Mouse (Mus musculus) erythroblast, adult 5-6 weeks (primary cell): Measurements from ENCODE around the gene Memo1. TPM values are rescaled to one million over a fixed set of nuclear protein-coding genes. Genes with fewer than 3 reads are reported as not detected.
A peak's percentile ranks its signal among the peaks of the same experiment; 100 is the strongest.
"Not testable (repeated sequence)": the region's sequence is repeated elsewhere in the genome, so short reads cannot be mapped to it uniquely, and the experiment has no call there.

Source experiments
- ATAC-seq: replicated peaks from 2 replicates; pipeline ENCODE4 v1.8.0; 2016; ENCODE audit warnings: moderate number of reproducible peaks, mild to moderate bottlenecking, moderate TSS enrichment, inconsistent platforms; ENCODE audit not compliant: poor library complexity, low FRiP score, severe bottlenecking
- total RNA-seq, 2 experiments: library from RNA; stranded (forward) in 1 of 2; stranded (reverse) in 1 of 2; fragments of 150-400 nt in 1 of 2; fragments of 200-764, 138-1000 nt in 1 of 2; gene quantifications; 2 replicates each; pipeline versions ENCODE4 v1.2.3 to v1.2.4; 2015 to 2017; ENCODE audit warnings: low replicate concordance in 2 of 2

Memo1 gene
- total RNA-seq, 2 experiments from 2014 or later = 347 to 544 TPM

GRCm38 (mm10) chr17:74267415-74268180 lies 27.7 kb downstream of the Memo1 start:
- peak; percentile 92 for ATAC-seq

DNA sequence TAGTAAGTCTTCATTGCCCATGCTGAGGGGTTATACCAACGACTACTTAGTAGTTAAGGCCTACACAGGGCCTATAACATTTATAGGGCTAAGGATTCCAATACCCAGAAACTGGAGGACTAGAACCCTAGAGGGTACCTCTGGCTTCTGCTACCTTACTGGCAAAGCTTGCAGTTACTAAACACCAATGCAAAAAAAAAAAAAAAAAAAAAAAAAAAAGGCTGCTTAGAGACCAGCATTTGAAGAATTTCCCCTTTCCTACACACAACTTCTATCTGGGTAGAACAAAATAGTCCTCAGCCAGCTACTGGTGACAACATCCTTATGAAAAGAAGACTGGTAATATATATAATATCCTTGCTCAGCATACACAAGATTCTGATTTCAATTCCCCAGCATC lies 29.7 kb downstream of the Memo1 start:
- ATAC-seq = no peak

- ATAC-seq = no peak
Observed at GRCm38 (mm10) chr17:74265156-74265505, 30.2 kb downstream of the Memo1 start.

GRCm38 (mm10) chr17:74264333-74265155 lies 30.8 kb downstream of the Memo1 start:
- no peak for ATAC-seq

GRCm38 (mm10) chr17:74262415-74262814 lies 32.9 kb downstream of the Memo1 start:
- ATAC-seq = no peak

DNA sequence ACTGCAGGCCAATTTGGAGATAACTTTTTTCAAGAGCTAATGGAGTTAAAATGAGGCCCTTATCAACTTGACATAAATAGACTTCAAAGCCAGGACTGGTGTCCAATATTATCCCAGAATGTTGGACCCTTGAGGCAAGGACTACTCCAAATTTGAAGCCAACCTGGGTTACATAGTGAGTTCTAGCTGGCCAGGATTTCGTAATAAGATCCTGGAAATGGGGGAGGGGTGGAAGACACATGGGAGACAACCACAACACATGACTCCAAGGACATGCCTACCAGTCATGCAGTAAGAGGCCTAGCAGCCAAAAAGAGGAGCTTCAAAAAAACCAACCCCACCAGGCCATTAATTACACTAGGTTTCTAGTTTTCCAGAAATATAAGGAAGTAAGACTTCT lies 50.0 kb downstream of the Memo1 start:
- ATAC-seq = no peak

DNA sequence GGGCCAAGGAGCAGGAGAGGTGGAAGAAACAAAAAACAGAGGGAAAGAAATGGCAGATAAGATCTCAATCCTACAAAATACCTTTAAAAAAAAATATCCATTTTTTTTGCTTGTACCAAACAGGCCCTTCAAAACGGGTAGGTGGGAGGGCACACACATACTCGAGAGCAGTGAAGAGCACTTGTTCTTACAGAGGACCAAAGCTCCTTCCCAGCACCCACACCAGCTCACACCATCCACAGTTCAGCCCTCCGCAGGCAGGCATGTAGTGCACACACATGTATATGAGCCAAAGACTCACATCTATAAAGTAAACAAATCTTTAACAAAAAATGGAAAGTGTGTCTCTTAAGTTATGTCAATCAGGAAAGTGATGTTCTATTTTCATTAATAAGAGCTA lies 52.5 kb downstream of the Memo1 start:
- no peak for ATAC-seq

DNA sequence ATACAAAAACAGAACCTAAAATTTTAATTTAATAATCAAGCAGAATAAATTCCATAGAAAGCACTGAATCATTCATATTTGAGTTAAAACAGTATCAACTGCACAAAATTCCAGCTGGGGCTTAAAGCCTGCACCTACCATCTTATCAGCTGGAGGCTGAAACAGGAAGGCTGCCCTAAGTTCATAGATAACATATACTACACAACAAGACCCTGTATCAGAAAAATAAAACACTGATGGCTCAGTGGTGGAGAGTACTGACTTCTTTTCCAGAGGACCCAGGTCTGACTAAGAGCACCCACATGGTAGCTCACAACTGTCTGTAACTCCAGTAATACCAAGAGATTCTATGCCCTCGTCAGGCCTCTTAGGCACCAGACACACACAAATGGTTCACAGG lies 55.0 kb downstream of the Memo1 start:
- ATAC-seq = no peak

DNA sequence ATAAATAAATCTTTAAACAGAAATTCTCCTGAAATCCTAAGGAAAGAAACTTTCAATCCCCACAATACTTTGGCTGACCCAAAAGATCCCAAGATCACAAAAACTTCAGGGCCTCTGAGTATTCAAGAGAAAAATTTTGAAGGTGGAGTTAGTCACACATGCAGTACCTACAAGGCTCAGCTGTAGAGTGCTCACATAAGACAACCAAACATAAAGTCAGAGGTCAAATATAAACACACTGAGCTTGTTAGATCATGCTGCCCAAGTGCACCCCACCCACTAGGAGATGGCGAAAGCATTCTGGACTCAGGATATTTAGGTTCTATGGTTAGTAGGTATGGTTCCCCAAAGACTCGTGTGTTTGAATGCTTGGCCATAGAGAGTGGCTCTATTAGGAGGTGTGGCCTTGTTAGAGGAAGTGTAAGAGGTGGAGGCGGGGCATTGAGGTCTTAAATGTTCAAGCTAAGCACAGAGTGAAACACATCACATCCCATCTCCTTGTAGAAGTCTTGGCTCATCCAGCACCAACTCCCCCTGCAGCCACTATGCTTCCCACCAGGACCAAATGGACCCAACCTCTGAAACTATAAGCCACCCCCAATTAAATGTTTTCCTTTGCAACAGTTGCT lies 67.1 kb downstream of the Memo1 start:
- ATAC-seq = peak; percentile 64

GRCm38 (mm10) chr17:74217304-74217703 lies 78.0 kb downstream of the Memo1 start:
- ATAC-seq = no peak

- not testable (repeated sequence) for ATAC-seq
Observed at GRCm38 (mm10) chr17:74212831-74213524, 82.3 kb downstream of the Memo1 start.

GRCm38 (mm10) chr17:74209143-74209908 lies 86.0 kb downstream of the Memo1 start:
- ATAC-seq = no peak

GRCm38 (mm10) chr17:74195943-74196342 lies 99.4 kb downstream of the Memo1 start:
- ATAC-seq = no peak

DNA sequence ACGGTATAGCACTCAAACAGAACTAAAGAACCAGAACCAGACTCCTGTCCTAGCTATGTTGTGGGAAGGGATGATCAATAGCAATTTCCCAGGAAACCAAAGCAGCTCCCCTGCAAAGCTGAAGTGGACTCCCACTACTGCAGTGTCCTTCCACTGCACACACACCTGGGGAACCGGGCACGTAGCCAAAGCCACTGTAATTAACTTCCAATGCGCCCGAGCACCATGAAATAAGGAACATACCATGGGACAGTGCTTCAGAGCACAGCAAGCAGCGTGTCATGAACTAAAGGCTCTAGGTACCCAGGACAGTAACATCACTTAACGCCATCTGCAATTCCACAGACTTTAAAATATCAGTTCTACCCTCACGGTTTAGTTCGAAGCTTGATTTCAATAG lies 100.6 kb downstream of the Memo1 start:
- no peak for ATAC-seq

GRCm38 (mm10) chr17:74193463-74193862 lies 101.9 kb downstream of the Memo1 start:
- ATAC-seq = no peak

- ATAC-seq = no peak
Observed at GRCm38 (mm10) chr17:74191446-74191845, 103.9 kb downstream of the Memo1 start.

DNA sequence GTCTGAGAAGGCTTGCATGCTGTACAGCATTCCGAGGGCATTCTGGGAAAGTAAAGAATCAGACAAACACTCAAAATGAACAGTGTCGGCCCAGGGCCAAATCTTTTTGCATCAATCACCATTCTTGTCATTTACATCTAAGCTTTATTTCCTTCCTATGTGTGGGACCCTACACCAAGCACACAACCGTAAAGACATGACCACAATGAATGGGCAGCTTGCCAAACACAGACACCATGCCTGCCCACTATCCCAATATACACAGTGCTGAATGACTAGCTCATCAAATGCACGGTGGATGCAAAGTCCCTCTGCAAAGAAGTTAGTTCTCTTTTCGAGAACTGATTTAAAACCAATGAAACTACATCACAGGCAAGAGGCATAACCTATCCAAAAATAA lies 109.1 kb downstream of the Memo1 start:
- ATAC-seq = no peak

GRCm38 (mm10) chr17:74184739-74185138 lies 110.6 kb downstream of the Memo1 start:
- no peak for ATAC-seq

DNA sequence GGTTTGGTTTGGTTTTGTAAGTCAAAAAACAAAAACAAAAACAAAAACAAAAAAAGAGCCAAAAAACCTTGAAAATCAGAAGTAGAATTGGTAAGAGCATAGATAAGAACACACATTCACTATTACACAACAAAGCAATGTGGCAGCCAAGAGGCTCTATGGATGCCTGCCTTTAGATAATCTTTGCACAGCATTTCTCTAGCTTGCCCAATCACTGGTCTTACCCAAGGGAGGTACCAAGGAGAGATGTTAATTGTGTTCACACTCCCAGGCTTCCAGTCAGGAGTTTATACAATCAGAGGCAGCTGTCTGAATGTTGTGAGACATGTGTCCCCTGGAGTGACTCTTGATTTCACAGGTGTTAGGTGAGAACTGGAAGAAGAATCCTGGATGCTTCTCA lies 114.4 kb downstream of the Memo1 start:
- no peak for ATAC-seq
